Mouse (Mus musculus) CH12F3 (cell line): Measurements from ENCODE around the gene Pus10.

ENCODE experiments used
- in situ Hi-C: fragments of 300-500 bp; cut with MboI; formaldehyde crosslinking; loops from 2 replicates; pipeline ENCODE4 v1.14.3; 2020; ENCODE audit warnings: low sequenced_read_pairs

Pus10 gene

DNA sequence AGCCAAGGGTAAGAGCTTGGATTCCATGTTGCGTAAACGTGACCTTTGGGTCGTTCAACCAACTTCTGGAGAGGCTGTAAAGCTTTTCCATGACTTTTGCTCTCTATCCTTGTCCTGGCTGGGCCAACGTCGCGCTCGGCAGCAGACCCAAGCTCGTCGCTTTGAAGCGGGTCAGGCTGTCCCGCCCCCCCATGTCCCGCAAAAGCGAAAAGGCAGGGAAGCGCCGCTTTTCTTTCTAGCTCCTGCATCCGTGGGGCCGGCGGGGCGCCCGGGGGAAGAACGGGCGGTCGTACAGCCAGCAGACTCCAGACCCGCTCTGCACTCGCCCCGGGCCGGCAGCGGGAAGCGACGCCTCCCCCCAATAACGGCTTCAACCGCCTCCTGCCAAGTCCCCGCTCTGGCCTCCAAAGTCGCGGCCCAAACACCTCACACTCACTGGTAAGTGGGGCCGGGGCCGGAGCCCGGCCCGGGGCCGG is at the start of gene Pus10:
Gene Pus10 (plus strand): TSS at position 364 of the 476 bp plus-strand sequence.
- in situ Hi-C loops: no loop called here

DNA sequence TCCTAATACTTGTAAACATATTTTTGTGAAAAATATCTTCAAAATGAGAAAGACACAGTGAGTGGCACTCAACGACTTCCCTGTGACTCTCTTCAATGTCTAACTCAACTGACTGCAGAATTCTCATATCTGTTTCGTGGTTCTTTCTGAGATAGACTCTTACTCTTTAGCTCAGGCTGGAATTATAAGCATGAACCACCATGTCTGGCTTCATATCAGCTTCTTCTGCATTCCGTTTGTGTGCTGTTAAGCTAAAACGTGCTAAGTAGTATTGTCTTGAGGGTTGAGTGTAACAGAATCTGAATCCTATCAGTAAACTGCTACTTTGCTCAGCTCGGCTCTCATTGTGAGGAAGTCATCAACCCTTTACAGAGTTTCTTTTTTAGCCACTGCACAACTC is 46.5 kb upstream of the Pus10 start:
- in situ Hi-C loops: no loop called here

DNA sequence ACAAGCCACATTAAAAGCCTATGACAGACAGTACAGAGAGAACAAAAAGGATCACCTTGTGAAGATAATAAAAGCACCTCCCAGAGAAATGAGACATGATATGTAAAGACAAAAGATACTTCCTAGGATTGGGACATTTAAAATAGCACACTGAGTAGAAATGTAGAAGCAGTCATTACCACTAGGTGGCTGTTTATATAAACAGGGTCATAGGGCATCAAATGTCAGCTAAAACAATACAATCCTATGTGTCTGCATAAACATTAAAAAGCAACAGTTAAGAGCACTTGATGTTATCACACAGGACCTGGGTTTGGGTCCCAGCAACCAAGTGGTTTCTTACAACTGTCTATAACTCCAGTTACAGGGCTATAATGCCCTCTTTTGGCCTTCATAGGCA is 34.8 kb upstream of the Pus10 start:
- in situ Hi-C loops: no loop called here

DNA sequence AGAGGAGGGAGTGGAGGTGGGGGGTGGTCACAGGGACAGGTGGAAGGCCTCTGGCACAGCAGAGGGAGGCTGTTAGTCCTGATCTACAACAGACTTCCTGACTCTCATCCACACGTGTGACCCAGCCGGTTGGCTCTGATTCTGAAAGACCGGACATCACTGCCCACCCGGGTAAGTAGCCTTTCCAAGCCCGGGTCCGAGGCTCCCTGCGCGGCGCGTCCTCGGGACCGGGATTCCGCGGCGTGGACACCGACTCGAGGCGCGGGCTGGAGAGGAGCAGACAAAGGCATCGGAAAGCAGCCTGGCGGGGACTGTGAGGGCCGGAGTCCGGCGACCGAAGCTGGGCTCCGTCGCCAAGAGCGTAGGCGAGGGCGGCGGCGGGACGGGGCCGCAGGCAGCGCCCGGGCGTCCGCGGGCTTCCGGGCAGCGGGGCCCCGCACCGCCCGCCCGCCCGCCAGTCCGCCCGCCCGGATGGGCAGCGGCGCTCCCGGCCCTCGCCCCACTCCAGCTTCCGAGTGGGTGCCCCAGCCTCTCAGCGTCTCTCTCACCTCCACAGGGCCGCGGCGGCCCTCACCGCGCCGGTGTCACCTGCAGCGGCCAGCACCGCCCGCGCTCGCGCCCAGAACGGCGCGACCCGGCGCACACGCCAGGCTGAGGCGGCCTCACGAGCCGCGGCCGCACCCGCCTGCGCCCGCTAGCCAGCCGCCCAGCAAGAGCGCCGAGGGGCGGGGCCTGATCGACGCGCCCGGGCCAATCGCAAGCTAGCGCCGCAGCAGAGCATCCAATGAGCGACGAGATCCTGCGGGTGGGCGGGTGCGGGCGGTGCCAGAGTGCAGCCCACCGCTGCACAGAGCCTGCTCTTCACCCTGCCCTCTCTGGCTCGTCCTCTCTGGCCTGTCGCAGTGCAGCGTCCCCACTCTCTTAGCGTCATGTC is 32.3 kb upstream of the Pus10 start, which contains the start of gene 0610010F05Rik:
Gene 0610010F05Rik (minus strand): TSS at position 695 of the 934 bp plus-strand sequence.
- in situ Hi-C loops: no loop called here

DNA sequence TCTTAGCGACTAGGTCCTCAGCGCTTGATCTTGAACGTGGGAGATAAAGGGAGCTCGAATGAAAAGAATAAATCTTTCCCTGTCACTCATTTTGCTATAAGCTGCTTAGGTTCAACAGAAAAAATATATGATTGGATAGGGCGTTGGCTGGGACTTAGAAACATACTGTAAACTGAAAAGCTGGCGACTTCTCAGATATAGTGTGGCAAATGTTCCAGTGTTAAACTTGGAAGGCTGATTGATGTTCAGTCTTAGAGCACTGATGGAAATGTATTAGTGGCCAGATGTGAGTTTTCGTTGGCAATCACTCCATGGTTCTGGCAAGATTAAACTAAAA is 31.6 kb upstream of the Pus10 start:
- in situ Hi-C loops: no loop called here

DNA sequence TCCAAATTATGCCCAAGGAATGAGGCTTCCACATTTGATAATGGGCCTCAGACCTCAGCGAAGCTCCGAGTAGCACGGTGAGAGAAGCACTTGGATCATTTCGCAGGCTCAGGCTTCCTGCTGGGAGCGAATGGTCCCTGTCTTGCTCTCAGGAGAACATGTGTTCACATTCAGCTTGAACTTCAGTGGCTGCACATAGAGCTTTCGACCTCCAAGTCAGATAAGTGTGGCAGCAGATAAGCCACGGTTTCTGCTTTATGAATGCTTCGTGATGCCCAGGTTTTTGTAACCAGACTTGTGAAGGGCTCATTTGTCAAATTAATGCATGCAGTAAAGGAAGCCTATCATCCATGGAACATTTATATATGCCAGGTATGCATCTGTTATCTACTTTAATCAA is 30.9 kb upstream of the Pus10 start:
- in situ Hi-C loops: no loop called here

DNA sequence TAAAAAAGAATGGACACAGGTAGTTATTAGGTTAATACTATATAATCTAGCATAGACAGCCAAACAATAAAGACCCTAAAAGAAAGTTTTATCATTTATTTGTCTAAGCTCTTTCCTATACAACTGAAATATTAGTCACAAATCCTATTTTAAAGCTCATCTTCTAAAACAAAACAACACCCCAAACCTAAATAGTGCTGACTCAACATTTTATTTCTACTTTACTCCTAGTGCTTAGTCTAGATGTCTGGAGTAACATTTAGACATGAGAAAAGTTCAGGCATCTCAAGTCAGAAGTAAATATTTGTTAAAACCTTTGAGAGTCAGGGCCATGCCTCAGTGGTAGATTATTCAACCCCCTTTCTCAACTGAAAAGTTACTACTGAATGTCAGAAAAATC is 18.0 kb upstream of the Pus10 start:
- in situ Hi-C loops: no loop called here

DNA sequence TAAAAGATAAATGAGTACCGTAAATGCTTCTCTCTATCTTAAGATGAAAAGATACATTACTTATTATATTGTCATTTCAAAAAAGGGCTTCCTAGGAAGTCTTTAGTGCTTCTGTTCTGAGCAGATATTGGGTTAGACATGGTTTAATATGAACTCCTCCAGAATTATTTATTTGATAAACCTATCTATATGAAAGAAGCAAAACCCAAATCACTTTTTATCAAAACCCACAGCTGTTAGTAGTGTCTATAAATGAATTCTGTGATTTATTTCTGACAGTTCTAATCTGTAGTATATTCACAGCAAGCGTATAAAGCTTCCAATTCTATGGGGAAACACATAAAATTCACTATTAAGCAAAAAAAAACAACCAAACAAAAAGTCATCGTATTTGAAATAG is 17.6 kb upstream of the Pus10 start:
- in situ Hi-C loops: no loop called here

DNA sequence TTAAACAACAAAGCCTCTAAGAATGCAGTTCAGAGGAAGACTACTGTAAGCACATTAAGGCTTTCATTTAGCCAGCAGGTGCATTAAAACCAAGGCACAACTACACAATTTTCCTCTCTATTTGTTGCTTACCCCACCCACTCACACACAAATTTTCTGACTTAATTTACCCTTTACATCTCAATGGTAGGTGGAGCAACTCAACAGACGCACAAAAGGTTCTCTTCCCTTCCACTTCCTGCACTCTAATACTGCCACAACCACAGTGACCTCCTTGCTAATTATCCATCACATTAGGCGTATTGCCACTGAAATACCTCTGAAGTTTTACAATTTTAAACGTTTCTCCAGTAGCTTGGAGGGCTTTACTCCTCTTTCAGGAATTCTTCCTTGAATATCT is 11.8 kb upstream of the Pus10 start:
- in situ Hi-C loops: no loop called here

DNA sequence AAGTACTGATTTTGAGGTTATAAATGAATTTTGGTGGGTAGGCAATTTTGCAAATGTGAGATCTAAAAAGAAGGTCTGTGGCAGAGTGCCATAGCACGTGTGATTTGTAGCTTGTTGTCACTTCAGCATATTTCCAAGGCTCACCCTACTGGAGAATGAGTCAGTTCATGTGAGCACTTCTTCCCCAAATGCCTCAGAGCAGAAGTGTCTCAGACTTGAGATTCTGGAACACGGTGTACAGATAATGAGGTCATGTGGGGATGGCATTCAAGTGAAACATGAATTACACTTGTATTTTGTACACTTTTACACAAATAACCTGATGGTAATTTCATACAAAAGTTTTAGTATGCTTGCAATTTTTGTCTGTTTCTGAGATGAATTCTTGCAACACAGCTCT is 7.7 kb upstream of the Pus10 start:
- in situ Hi-C loops: no loop called here

DNA sequence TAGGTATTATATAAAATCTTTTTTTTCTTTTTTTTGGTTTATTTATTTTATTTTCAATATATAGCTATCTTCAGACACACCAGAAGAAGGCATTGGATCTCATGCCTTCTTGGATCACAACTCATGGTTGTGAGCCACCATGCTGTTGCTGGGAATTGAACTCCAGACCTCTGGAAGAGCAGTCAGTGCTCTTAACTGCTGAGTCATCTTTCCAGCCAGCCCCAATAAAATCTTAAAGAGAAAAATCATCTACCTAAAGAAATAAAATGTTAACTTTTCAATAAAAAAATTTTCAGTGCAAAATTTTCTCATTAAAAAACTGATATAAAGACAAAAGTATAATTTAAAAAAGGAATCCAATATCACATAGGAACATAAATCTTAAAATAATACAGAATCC is 1.2 kb upstream of the Pus10 start:
- in situ Hi-C loops: no loop called here

DNA sequence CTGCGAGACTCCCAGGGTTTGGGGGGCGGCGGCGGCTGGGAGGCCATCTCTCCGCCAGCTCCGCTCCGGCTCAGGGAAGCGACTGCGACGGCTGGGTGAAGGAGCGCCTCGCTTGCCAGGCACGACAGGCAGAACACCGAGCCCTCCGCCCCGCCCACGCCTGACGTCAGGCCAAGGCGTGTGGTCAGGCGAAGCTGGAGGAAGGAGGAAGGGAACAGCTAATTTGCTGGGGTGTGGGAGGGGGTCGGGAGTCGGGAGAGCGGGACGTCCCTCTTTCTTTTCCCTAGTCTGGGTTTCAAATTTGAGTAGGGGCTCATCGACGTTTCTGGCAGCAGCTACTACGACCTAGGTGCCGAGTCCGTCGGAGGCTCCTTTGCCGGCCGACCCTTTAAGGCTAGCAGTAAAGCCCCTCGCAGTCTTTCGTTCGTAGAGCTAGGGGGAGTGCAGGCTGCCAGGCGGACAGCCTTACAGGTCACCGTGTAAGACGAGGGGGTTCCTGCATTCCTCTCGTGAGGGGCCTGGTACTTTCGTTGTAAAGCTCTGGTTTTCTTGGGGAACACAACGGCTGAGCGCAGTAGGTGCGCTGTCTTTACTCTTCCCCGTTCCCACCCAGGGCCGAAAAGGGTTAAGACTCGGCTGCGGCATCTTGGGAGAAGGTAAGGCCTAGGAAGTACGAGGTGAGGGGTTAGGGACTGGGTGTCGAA is 476 bp downstream of the Pus10 start, which contains the start of gene Pex13:
Gene Pex13 (minus strand): TSS at position 162 of the 704 bp plus-strand sequence.
- in situ Hi-C loops: no loop called here

DNA sequence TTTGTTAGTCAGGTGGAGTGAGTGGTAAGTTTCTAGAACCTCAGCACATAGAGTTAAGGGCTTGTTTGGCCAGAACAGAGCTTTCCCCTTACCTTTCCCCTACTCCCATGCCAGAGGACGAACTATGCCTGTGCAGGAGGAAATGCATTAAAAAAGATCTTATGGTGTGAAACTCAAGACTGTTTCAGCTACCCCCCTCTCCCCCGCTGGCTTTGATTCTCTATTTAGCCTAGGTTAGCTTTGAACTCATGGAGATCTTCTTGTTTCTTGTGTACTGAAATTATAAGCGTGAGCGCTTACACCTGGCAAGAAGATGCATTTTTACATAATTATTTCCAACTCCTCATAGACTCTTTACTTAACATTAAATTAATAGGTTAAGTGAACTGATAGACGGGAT is 1.1 kb downstream of the Pus10 start:
- in situ Hi-C loops: no loop called here

DNA sequence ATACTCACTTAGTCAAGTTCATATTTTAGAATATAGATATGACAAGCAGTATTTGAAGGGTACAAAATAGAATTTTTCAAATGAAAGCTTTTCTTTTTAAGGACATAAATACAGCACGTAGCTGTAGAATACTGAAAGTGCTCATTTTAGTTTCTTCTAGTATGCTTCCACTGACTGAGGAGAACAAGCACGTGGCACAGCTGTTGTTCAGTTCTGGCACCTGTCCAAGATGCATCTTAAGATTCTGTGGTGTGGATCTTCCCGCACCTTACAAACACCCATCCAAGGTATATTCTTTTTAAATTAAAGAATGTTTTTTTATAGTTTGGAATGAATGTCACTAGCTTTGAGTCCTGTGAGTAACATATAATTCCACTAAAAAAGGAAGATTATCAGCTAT is 1.7 kb downstream of the Pus10 start:
- in situ Hi-C loops: no loop called here

DNA sequence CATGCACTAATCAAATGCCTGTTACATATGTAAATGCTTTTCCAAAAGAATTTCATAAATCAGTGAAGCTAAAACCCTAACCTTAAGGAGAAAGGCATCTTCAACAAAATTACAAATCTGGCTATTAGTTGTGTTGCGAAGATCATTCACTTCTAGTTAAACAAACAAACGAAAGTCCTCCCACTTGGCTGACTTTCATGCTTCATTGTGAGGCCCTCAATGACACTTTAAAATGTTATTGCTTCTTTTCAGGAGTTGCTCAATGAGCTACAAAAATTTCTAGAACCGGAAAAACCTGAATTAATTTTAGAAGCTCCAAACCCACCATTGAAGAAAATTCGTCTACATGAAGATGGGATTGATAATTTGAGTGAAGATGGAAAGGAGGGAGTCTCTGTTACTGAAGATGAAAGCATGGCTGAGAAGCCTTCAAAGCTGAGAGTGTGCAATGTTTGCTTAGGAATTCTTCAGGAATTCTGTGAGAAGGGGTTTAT is 6.8 kb downstream of the Pus10 start:
- in situ Hi-C loops: no loop called here

DNA sequence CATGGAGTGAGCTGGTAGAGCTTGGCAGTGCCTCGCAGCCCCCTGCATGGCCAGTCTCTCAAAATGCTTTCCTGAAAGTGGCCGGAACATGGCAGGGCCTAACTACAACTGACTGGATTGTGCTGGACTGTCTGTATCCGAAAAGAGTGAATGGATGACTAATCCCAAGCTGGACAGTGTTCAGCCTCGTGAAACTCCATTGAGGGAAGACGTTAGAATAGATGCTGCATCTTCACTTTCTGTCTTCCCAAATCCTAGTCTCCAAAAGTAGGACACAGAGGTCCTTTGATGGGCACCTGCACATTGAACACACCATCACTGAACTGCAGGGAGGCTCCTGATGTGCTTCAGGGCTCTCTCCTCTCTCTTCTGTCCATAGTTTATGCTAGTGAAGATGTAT is 10.6 kb downstream of the Pus10 start:
- in situ Hi-C loops: loop anchor here (5.0 kb wide), 1 partner anchor 271 kb away; no protein-coding TSS in a partner anchor

DNA sequence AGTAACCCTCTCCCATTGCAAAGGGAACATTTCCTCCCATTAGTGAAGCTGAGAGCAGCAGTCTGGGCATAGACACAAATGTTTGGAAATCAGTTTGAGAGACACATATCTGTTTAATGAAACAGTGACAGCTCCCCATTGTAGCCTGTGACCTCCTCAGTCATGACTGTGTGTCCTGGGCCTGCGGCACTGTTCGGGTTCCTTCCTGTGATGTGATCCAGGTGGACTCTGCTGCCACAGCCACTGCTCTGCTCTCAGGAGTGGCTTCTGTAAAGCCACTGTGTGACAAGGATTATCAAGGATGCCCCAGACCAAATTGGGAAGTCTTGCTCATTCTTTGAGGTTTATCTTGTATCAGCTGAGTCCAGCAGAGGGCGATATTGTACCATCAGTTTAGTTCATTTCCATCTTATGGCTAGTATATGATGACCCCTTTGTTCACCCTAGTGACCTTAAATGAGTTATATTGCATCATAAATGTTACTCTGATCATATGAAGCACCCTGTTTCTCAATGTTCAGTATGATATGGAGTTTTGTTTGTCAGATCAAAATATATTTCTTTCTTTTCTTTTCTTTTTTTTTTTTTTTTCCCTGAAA is 13.7 kb downstream of the Pus10 start:
- in situ Hi-C loops: loop anchor here (5.0 kb wide), 1 partner anchor 268 kb away; no protein-coding TSS in a partner anchor

DNA sequence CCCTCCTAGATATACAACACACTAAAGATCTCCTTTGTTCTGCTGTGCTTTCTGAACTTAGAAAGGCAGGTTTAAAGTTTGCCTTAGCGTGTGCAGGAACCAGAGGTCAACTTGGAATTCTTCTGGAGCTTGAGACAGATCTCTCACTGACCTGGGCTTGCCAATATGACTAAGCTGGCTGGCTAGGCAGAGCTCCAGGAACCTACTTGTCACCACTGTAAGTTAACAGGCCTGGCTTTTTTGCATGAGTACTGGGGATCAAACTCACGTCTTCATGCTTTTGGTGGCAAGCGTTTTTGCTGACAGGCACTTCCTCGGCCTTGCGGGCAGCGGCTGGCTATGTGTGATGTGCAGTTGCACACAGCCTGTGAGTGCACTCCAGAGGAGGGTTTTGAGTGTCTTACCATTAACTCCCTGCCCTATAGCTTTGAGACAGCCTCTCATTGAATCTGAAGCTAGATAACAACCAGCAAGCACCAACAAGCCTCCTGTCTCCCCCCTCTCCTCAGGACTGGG is 15.0 kb downstream of the Pus10 start:
- in situ Hi-C loops: no loop called here

DNA sequence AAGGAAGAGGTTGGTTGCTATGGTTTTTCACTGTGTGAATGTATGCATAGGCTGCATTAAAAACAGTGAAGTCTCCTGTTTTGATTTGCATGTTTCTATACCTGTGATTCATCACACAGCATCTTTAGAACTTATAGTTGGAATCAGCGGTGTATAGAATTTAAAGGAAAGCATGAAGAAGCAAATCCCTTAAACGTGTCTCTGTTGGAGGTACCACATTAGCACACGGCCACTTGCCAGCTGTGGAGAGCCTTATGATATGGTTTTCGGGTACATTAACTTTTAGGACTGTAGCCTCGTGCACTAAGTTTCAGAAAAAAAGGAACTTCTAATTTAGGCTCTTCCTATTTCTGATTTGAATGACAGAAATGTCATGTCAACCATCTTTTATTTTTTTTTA is 17.1 kb downstream of the Pus10 start:
- in situ Hi-C loops: no loop called here

DNA sequence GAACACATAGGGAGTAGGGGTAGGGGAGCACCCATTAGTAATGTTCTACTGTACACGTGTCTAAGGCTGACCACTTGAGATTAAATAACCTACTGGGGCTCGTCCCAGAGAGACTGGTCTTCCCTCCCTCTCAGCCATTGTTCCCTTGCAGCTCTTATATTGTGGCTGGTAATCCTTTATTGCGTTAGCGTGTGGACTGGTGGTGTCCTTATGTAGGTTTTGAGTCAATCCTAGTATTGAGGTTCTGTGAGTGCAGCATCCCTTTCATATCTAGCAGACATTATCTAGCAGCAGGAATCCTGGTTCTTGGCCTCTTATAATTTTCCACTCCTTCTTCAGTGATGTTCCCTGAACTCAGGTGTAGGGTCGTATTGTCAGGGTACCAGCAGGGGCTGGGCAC is 21.2 kb downstream of the Pus10 start:
- in situ Hi-C loops: no loop called here

DNA sequence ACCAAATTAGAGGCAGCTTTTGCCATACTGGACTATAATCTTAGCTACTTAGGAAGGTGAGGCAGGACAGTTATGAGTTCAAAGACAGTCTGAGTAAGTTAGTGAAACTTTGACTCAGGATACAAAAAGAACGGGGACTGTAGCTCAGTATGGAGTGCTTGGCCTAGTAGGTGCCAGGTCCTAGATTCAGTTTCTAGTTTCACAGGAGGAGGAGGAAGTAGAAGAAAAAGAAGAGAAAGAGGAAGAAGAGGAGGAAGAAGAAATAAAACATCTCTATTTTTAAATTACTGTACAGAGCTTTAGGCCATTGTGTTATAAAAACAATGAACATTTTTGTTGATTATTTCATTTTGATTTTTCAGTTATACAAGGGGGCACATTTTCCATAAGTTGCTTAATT is 22.6 kb downstream of the Pus10 start:
- in situ Hi-C loops: no loop called here
